Mouse (Mus musculus) lung, postnatal 0 days (tissue): ENCODE measurements around the gene Ncapg2.

ENCODE experiments used
- CTCF ChIP-seq: IDR thresholded peaks from 2 replicates; pipeline ENCODE4 v1.5.1; 2016; ENCODE audit warnings: antibody characterized with exemption, mild to moderate bottlenecking
- EP300 ChIP-seq: IDR thresholded peaks from 2 replicates; pipeline ENCODE4 v1.6.1; 2016; ENCODE audit warnings: antibody characterized with exemption, mild to moderate bottlenecking, control low read depth

- TF ChIP-seq CTCF (no peak), EP300 (no peak)
These were observed 79.8 kb downstream of the Ncapg2 start for GRCm38 (mm10) chr12:116484991-116485390.
